ENCODE assay signal across 15 mouse cellular contexts in the genomic region with DNA sequence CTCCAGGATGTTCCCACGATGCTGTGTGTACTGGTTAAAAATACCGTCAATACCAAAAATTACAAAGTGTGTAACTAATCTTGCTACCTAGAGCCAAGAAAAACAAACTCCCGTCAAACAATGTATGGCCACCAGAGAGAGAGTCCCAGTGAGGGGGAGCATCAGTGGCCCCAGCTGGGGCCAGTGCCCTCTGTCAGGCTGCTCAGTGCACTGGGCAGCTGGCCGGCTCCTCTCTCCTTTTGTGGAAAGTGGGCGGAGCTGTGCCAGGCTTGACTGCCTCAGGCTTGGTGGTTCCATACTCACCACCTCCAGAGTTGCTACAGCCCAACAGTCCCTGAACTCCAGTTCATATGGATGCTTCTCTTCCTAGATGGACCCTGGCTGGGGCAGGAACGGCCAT. TPM values are rescaled to one million over a fixed set of nuclear protein-coding genes. Genes with fewer than 3 reads are reported as not detected.
A peak's percentile ranks its signal among the peaks of the same experiment; 100 is the strongest.
DNase-seq lines count a peak whose midpoint lies in the region; ATAC-seq lines count a peak whose summit lies in the region.
"Had no signal": no experiment of that assay in that cellular context is flagged by ENCODE, and none has a peak within 500 bp of the region (broad histone marks: within the 10 kb centered on the region; RNA-seq: fewer than 3 reads in every experiment).

No protein-coding gene starts in this region.

- WGBS in heart, embryonic 12.5 days, result 52% methylated on average over 6 of the region's 6 CpGs
- WGBS in kidney, embryonic 16.5 days, result 28% methylated on average over 6 of the region's 6 CpGs

- no peak overlapping the region for H3K4me2 ChIP-seq in heart, embryonic 12.5 days
- no peak overlapping the region for H3K4me2 ChIP-seq in kidney, embryonic 16.5 days (replicated peaks; ENCODE audit: low read depth, low read length)
- H3K4me2 ChIP-seq: hindbrain, embryonic 15.5 days; limb, embryonic 15.5 days; lung, embryonic 15.5 days; midbrain, embryonic 15.5 days had no signal

- no peaks in the 10 kb centered on the region for H3K36me3 ChIP-seq in heart, embryonic 12.5 days
- no peaks in the 10 kb centered on the region for H3K36me3 ChIP-seq in kidney, embryonic 16.5 days (ENCODE audit: insufficient read depth, low read length)
- H3K36me3 ChIP-seq: hindbrain, embryonic 15.5 days; limb, embryonic 15.5 days; lung, embryonic 15.5 days; midbrain, embryonic 15.5 days had no signal

- peak; percentile 16; the same call in 1 of the 2 replicates for ATAC-seq in heart, embryonic 12.5 days (ENCODE audit: insufficient number of reproducible peaks, low FRiP score)
- peak; percentile 81 for ATAC-seq in kidney, embryonic 16.5 days (ENCODE audit: low FRiP score, low TSS enrichment)
- ATAC-seq: midbrain, embryonic 15.5 days had no signal

- H3K4me3 ChIP-seq in heart, embryonic 12.5 days, result no peak overlapping the region
- H3K4me3 ChIP-seq in kidney, embryonic 16.5 days (ENCODE audit: low read length), result no peak overlapping the region
- H3K4me3 ChIP-seq: hindbrain, embryonic 15.5 days; limb, embryonic 15.5 days; lung, embryonic 15.5 days; midbrain, embryonic 15.5 days had no signal

- intact Hi-C loops in heart, postnatal 10 days (cut with DNase I), result no loop called here

- no peak for DNase-seq in heart, postnatal 10 days
- DNase-seq in 3T3-L1 (ENCODE audit: low read depth, low spot score) (peak; percentile 64), adipocyte (ENCODE audit: low spot score) (peak; percentile 57)
- DNase-seq in ovary, postnatal 14 days (ENCODE audit: low spot score), result no peak
- no peak for DNase-seq in thymus, postnatal 14 days
- no peak for DNase-seq in right cerebral cortex, postnatal 4 days
- DNase-seq: cerebellum, adult 9-10 months; heart, adult 18-20 months had no signal

- no peak overlapping the region for H3K9ac ChIP-seq in heart, embryonic 12.5 days
- no peak overlapping the region for H3K9ac ChIP-seq in kidney, embryonic 16.5 days (replicated peaks; ENCODE audit: low read length)
- H3K9ac ChIP-seq: hindbrain, embryonic 15.5 days; limb, embryonic 15.5 days; lung, embryonic 15.5 days; midbrain, embryonic 15.5 days had no signal

- H3K27ac ChIP-seq in heart, embryonic 12.5 days (ENCODE audit: poor library complexity, severe bottlenecking), result no peak overlapping the region
- no peak overlapping the region for H3K27ac ChIP-seq in kidney, embryonic 16.5 days (ENCODE audit: low read length)
- H3K27ac ChIP-seq: hindbrain, embryonic 15.5 days; limb, embryonic 15.5 days; lung, embryonic 15.5 days; midbrain, embryonic 15.5 days; stomach, postnatal 0 days had no signal

- H3K27me3 ChIP-seq in heart, embryonic 12.5 days (replicated peaks), result peaks cover 5% of the 10 kb centered on the region
- H3K27me3 ChIP-seq in kidney, embryonic 16.5 days (ENCODE audit: insufficient read depth, low read length), result no peaks in the 10 kb centered on the region
- H3K27me3 ChIP-seq: hindbrain, embryonic 15.5 days; limb, embryonic 15.5 days; lung, embryonic 15.5 days; midbrain, embryonic 15.5 days had no signal

- no peaks in the 10 kb centered on the region for H3K9me3 ChIP-seq in heart, embryonic 12.5 days (replicated peaks)
- no peaks in the 10 kb centered on the region for H3K9me3 ChIP-seq in kidney, embryonic 16.5 days (ENCODE audit: low read length)
- H3K9me3 ChIP-seq: hindbrain, embryonic 15.5 days; limb, embryonic 15.5 days; lung, embryonic 15.5 days; midbrain, embryonic 15.5 days had no signal

- H3K4me1 ChIP-seq in heart, embryonic 12.5 days (replicated peaks), result peaks cover 19% of the 10 kb centered on the region
- peaks cover 29% of the 10 kb centered on the region for H3K4me1 ChIP-seq in kidney, embryonic 16.5 days (ENCODE audit: insufficient read depth, low read length)

RNA-seq across cellular contexts. Expression of a gene that starts 53.8 kb away (rescaled TPM):
- polyA plus RNA-seq in heart, embryonic 12.5 days (2016; fragmentation: Nextera tagmentation; extraction: Ambion mirVana), result 6.3 and 6.5 TPM in 2 replicates
- total RNA-seq in heart, postnatal 10 days (2021), result 10 to 100 TPM; 11.3 to 11.6 TPM
- polyA plus RNA-seq in kidney, embryonic 16.5 days (2015; fragmentation: Nextera tagmentation; extraction: Ambion mirVana), result 17.9 and 21.4 TPM in 2 replicates

RNA-seq across cellular contexts. Expression of a gene that starts 57.3 kb away (rescaled TPM):
- polyA plus RNA-seq in heart, embryonic 12.5 days (2016; fragmentation: Nextera tagmentation; extraction: Ambion mirVana), result 1.2 and 1.8 TPM in 2 replicates
- 1 to 10 TPM; 2.2 to 4.1 TPM for total RNA-seq in heart, postnatal 10 days (2021)
- 2.1 and 2.6 TPM in 2 replicates for polyA plus RNA-seq in kidney, embryonic 16.5 days (2015; fragmentation: Nextera tagmentation; extraction: Ambion mirVana)

Comparison
In these comparisons a context has a peak if more than half of its experiments do, and no peak if none do; other contexts are left out.
1. DNase-seq: peak in 3T3-L1 (single experiment) and adipocyte (single experiment); none in heart, postnatal 10 days (0 of 2), ovary, postnatal 14 days (single experiment), thymus, postnatal 14 days (single experiment) and right cerebral cortex, postnatal 4 days (single experiment).